Mouse (Mus musculus) spleen, adult 18-20 months (tissue): Measurements from ENCODE around the gene Snd1.

Experiments
- DNase-seq, 2 experiments: peaks; one replicate each; pipeline ENCODE4 v3.0.0; 2022; ENCODE audit warnings: mixed read lengths in 2 of 2

The Snd1 gene

DNA sequence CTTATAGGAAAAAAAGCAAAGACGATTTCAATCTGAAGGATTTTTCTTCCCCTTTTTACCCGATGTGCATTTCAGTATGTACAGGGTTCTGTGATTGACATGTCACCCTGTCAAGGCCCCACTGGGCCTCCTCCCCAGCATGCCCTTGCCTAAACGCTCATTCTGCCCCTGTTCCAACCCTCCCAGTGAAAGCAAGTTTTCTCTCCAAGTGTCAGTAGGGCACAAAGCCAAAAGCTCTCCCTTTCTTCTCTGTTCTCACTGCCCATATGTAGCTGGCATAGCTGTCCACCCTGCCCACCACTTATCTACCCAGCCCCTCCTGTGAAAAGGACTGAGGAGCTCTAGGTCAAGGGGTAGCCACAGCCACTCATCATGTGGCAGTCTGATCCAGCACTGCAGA lies 374.4 kb downstream of the Snd1 start:
- no peak for DNase-seq

DNA sequence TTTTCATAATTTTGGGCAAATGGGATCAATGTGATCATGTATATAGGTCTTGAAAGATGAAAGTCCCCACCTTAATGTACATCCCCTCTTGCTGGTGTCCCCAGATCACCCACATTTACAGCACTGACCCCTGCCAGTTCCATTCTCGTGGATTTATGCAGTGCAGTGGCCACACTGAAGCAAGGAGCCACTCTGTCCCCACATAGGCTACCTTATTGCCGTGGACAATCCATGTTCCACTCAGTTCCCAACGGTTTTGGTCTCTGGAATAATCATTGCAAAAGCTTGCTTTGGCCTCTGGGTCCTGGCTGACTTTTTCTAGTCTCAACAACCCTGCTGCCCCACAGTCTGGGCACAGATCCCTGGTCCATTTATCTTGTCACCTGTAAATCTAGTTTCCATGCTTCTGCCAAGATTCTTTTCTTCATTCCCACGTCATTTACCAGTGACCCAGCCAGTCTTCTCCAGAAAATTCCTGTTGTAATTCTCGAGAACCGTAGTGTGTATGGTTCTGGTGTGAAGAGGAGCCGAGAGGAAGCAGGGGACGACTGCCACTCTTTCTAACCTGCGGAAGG lies 375.5 kb downstream of the Snd1 start:
- no peak for DNase-seq

DNA sequence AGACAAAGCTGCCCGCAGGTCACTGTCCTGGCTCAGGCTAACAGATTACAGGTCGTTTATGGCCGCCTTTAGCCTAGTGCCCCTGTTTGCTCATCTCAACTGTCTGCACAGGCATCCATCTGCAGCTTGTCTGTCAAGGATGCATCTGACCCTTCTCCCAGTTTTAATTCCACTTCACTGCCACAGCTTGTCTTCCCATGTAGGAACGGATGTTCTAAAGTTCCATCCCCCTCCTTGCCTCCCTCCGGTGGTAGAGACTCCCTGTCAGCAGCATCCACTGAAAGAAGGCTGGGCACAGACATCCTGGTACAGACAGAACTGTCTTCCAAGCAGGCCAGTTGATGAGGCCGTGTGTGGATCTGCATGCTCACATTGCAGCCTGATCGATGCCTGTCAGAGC lies 377.4 kb downstream of the Snd1 start:
- DNase-seq = no peak

DNA sequence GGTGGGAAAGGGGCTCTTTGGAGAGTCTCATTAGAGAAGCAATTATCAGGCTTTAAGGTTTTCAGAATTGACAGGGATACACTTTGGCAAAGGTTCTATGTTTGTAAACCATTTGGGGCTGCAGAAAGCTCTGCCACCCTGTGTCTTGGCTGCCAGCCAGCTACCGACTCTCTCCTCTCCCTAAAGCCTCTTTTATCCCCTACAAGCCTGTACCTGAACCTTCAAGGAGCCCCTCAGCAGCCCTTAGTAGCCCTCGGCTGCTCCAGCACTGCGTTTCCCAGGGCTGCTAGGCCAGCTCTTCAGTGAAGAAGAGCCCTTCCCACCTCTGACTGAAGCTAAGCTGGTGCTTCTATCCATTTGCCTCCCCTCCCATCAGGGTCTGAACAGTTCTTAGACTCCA lies 378.2 kb downstream of the Snd1 start:
- no peak for DNase-seq

GRCm38 (mm10) chr6:28853654-28854053 lies 378.7 kb downstream of the Snd1 start:
- DNase-seq = no peak

- no peak for DNase-seq
Measured at GRCm38 (mm10) chr6:28854598-28854997, 379.7 kb downstream of the Snd1 start.

- DNase-seq = no peak
Measured at GRCm38 (mm10) chr6:28855442-28855841, 380.5 kb downstream of the Snd1 start.

GRCm38 (mm10) chr6:28856789-28857188 lies 381.9 kb downstream of the Snd1 start:
- DNase-seq = no peak

DNA sequence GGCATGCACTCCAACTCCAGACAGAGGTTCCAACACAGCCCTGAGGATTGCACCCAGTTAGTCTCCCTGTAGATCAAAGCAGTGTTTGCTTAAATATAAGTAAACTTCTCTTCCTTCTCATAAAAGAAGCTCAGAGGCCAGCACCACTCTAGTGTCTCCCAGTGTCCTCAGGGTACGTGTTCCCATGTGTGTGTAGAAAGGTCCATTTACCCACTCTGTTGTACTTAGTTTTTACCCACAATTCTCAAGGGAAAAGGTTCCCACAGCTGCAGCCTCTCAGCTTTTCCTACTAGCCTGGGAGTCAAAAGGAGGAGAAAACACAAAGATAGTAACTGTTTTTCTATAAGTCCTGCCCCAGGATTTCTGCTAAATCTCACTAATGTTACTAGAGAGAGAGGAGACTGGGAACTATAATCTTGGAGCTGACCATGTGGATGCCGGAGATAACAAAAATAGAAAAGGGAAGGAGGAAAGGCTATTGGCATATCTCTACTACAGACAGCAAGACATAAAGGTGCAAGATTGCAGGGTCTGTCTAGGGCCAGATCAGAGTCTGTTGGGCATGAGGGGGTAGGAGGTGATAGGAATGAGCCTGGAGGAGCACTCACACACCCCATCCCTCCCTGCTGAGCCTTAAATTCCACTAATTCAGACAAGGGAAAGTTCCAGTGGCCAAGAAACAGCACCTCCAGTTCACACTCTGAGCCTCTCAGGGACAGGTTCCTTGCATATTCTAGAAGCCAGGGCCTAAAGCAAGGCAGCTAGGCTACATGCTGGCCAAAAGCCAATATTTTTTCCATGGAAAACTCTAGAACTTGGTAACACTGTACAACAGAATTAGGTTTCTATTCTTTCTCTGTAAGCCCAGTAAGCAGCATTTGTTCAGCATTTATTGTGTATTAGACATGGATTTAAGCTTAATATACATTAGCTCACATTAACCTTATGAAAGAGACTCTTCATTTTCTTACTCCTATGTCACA lies 382.6 kb downstream of the Snd1 start:
- DNase-seq = no peak

DNA sequence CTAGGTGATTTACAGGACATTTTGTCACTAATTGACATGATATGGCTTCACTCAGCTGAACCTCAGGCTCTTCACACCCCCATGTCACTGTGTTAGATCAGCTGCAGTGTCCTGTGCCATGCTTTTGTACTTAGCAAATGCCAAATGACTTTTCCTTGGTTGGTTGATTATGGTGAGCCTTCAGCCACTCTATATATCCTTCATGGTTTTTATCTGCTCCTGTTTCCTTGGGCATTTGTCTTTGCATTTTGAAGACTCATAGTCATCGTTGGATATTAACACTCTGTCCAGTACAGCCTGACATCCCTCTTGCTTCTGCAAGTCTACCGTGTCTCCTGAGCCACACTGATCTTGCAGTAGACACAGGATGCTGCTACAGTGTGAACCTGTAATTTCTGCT lies 384.2 kb downstream of the Snd1 start:
- DNase-seq = no peak

GRCm38 (mm10) chr6:28860450-28860849 lies 385.5 kb downstream of the Snd1 start:
- no peak for DNase-seq

GRCm38 (mm10) chr6:28860922-28861321 lies 386.0 kb downstream of the Snd1 start:
- no peak for DNase-seq

DNA sequence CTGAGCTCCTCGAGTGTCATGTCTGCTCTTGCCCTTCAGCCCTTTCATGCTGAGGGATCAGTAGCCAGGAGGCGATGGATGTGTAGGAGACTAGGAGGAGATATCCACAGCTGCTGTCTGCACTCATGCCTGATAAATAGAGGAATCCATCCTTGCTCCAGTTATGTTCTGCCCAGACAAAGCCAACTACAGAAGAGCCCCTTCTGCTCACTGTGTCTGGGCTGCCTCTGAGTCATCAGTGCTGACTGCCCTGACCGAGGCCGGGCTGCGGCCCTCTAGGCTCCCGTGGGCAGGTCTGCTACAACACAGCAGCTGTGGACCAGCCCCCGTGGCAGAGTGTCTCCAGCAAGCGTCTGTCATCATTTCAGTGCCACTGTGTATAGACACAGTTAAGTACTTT lies 387.4 kb downstream of the Snd1 start:
- no peak for DNase-seq

DNA sequence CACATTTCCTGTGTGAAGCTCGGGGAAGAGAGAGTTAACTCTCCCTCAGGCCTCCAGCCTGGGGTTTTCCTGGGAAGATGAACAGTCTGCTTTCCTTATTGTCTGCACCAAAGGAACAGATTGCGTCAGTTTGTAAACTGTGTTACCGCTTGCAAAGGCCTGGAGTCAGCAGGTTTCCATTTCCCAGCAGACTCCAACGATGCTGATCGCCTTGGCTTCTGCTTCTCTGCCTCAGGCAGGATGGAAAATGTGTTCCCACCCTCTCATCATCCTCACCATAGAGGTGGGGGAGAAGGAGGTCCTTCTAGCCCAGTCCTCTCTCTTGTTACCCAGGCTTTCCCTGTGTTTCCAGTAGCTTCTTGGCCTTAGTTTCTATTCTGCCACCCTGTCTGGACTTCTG lies 389.7 kb downstream of the Snd1 start:
- DNase-seq = no peak

DNA sequence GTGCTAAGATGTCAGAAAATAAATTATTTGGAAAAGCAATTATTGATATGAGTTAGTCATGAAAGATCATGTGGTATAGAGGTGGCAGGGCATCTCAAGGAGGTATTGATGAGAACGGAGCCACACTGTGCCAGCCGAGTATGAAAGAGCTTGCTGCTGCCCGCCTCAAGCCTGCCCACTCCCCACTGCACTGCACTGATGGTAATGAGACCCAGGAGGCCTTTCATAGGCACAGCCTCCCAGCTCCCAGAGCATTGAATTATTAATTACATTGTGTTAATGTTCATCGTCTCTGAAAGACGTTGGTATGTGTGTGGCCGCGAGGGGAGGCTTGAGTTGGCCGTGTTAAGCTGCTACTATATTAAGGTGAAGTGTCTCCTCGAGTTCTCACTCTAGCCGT lies 390.2 kb downstream of the Snd1 start:
- DNase-seq = no peak

GRCm38 (mm10) chr6:28866206-28866605 lies 391.3 kb downstream of the Snd1 start:
- DNase-seq = no peak

DNA sequence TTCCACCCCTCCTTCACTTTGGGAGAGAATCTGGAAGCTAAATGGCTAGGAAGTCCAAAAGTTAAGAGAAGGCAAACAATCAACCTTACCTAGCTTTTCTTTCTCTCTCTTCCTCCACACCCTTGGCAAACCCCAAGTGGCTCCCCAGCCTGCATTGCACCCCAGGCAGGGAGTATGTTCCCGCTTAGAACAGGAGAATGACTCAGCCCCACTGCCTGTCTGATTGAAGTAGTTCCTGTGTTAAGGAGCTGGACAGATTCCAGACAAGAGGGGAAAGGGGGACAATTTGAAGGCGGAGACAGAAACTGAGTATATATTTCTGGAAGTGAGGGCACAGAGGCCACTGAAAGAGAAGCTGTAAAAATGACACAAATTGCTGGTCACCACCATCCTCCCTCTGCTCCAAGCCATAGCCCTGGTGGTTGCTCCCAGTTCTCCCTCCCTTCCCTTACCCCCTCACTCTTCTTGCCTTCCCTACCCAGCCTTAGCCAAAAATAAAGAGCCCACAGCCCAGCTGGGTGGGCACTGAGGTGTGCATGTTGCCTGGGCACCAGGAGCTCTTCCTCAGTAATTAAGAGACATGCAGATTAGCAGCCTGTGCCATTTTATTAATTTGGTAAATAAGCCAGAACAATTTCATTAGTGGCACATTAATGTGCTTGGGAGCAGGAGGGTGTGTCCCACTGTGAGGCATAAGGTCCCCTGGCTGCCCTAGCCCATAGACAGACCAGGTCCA lies 392.7 kb downstream of the Snd1 start:
- no peak for DNase-seq

- DNase-seq = no peak
Measured at GRCm38 (mm10) chr6:28871725-28872420, 396.9 kb downstream of the Snd1 start.

- no peak for DNase-seq
Measured at GRCm38 (mm10) chr6:28872421-28872795, 397.5 kb downstream of the Snd1 start.

DNA sequence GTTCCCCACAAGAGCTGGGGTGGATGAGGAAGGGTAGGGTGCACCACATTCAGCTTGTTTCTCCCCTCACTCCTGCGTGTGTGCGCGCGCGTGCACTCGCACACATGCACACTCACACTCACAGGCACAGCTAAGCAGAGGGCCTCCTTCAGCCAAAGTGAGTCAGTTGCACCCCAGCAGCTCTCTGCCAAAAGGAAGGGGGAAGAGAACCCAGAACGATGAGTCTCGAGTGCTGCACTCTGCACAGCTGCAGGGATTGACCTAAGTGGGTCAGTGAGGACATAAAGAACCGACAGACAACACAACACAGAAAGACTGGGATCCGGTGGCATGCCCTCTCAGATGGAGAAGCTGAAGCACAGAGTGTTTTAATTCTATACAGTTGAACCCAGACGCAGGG lies 399.1 kb downstream of the Snd1 start:
- DNase-seq = no peak

DNA sequence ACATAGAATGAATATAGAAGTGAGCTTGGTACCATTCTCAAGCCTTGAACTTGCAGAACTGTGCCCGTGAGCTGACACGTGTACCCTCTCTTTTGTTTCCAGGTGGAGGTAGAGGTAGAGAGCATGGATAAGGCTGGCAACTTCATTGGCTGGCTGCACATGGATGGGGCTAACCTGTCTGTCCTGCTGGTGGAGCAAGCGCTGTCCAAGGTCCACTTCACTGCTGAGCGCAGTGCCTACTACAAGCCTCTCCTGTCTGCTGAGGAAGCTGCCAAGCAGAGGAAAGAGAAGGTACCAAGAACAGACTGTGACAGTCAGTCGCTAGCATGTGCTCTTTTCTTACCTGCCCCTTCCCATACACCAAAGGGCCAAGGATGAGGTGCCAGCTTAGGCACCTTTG lies 399.8 kb downstream of the Snd1 start:
- no peak for DNase-seq

DNA sequence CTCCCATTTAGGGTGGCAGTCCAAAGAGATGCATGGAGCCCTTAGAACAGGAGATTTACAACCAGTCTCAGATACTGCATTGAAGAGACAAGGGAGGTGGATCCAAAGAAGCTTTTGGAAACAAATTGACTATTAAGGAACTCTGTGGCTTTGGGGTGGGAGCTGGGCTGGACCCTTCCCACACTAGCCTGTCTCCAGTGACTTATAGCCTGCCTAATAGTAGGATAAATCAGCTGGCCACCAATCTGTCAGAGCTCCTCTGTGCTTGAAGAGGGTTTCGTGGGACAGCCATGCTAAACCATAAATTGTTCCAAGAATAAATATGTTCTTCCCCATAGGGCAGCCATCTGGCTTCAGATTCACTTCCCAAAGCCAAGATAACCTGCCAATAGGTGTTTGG lies 400.4 kb downstream of the Snd1 start:
- DNase-seq = no peak

GRCm38 (mm10) chr6:28876492-28876891 lies 401.6 kb downstream of the Snd1 start:
- no peak for DNase-seq
